In the genomic region with DNA sequence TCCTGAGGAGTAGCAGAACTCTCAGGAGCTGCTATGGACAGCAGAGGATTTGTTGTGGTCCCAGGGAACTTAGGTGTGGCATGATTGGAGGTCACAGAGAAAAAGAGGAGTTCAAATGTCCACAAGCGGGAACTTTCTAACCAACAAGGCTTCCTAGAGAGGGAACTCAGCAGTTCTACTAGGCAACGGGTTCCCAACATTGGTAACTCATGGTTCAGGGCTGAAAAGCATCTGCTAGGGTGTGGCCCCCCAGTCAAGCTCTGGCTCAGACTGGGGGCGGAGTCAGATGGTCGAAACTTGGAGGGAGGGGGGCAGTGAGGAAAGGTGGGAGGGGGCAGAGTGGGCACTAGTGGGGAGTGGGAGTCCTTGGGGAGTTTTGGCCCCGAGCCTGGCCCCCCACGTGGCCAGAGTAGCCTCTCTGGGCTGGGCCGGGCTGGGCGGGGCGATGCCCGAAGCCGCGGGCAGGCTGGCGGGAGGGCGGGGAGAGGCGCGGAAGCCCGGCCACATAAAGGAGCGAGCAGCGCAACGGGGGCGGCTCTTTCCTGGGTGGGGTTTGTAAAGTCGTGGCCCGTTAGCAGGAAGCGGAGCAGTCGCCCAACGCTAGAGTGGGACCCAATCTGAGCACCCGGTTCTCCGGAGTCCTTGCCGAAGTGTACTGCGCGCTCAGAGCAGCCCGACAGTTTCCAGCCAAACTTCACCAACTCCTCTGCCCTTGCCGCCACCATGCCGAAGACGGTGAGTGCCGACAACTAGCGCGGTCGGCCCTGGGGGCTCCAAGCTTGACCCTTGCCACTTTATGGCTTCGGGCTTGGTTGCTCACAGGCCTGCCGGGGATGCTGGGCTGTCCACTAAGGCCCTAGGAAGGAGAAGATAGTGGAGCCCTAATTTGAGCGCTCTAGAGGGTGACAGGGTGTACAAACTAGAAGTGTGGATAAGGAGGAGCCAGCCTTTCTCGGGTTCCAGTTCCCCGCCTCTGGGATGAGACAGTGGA, we compare ENCODE assay signal across 8 mouse cellular contexts. TPM values are rescaled to one million over a fixed set of nuclear protein-coding genes. Genes with fewer than 3 reads are reported as not detected.
DNase-seq lines count a peak whose midpoint lies in the region; ATAC-seq and TF ChIP-seq lines count a peak whose summit lies in the region.

A gene (plus strand): TSS at position 534 of the 991 bp plus-strand sequence.

- H3K4me3 ChIP-seq in forebrain, embryonic 13.5 days = peak within 1 kb of the TSS; percentile 48
- H3K4me3 ChIP-seq in heart, postnatal 0 days (ENCODE audit: low read depth, low read length) = peak within 1 kb of the TSS; percentile 75
- H3K4me3 ChIP-seq in neural tube, embryonic 13.5 days = peak within 1 kb of the TSS; percentile 45

- no peak for TF ChIP-seq CTCF in heart, postnatal 0 days (IDR thresholded peaks at IDR 0.05; ENCODE audit: low read depth)

- DNase-seq in ES-CJ7 (ENCODE audit: low read depth, low spot score) = peak; percentile 56
- DNase-seq in c-Kit-negative CD71-positive TER-119-positive erythroid progenitor cells, embryonic 14.5 days (ENCODE audit: low read depth, low spot score) = peak; percentile 50
- peak; percentile 69 for DNase-seq in heart, postnatal 0 days (ENCODE audit: low spot score)
- peak; percentile 74 to 81 for DNase-seq in kidney, postnatal 36 days
- DNase-seq in lung, adult 18-20 months = peak; percentile 87 to 89
- DNase-seq in testis, postnatal 10 days (ENCODE audit: low spot score) = peak; percentile 63

- no peaks in the 10 kb centered on the region for H3K4me1 ChIP-seq in forebrain, embryonic 13.5 days
- H3K4me1 ChIP-seq in heart, postnatal 0 days (ENCODE audit: control insufficient read depth, insufficient read depth) = peaks cover 10% of the 10 kb centered on the region; the same call in 1 of the 2 replicates
- no peaks in the 10 kb centered on the region for H3K4me1 ChIP-seq in neural tube, embryonic 13.5 days (replicated peaks)

- H3K27me3 ChIP-seq in forebrain, embryonic 13.5 days = no peaks in the 10 kb centered on the region
- H3K27me3 ChIP-seq in heart, postnatal 0 days (ENCODE audit: control insufficient read depth, insufficient read depth, low read length) = no peaks in the 10 kb centered on the region
- H3K27me3 ChIP-seq in neural tube, embryonic 13.5 days = no peaks in the 10 kb centered on the region; the same call in 1 of the 2 replicates

- H3K27ac ChIP-seq in forebrain, embryonic 13.5 days = no peak within 1 kb of the TSS
- H3K27ac ChIP-seq in heart, postnatal 0 days (ENCODE audit: low read depth) = peak within 1 kb of the TSS; percentile 90
- H3K27ac ChIP-seq in neural tube, embryonic 13.5 days (replicated peaks) = peak within 1 kb of the TSS; percentile 54

- H3K9me3 ChIP-seq in forebrain, embryonic 13.5 days (replicated peaks) = no peaks in the 10 kb centered on the region
- no peaks in the 10 kb centered on the region for H3K9me3 ChIP-seq in heart, postnatal 0 days (replicated peaks; ENCODE audit: control insufficient read depth, low read length)
- H3K9me3 ChIP-seq in neural tube, embryonic 13.5 days = no peaks in the 10 kb centered on the region

- 20% methylated on average over 40 of the region's 44 CpGs for WGBS in forebrain, embryonic 13.5 days
- WGBS in heart, postnatal 0 days = 25% methylated on average over 43 of the region's 44 CpGs
- WGBS in neural tube, embryonic 13.5 days = 20% methylated on average over 41 of the region's 44 CpGs

- peak; percentile 88 for ATAC-seq in forebrain, embryonic 13.5 days
- ATAC-seq in heart, postnatal 0 days (ENCODE audit: insufficient read depth, low read depth) = peak; percentile 90
- ATAC-seq in neural tube, embryonic 13.5 days (ENCODE audit: low read depth) = peak; percentile 74

- TF ChIP-seq EP300 in heart, postnatal 0 days (IDR thresholded peaks at IDR 0.05; ENCODE audit: low read depth) = no peak

- H3K9ac ChIP-seq in forebrain, embryonic 13.5 days = peak within 1 kb of the TSS; percentile 63
- peak within 1 kb of the TSS; percentile 81 for H3K9ac ChIP-seq in heart, postnatal 0 days (replicated peaks; ENCODE audit: low read depth, low read length)
- peak within 1 kb of the TSS; percentile 60 for H3K9ac ChIP-seq in neural tube, embryonic 13.5 days

- no peaks in the 10 kb centered on the region for H3K36me3 ChIP-seq in forebrain, embryonic 13.5 days (ENCODE audit: poor library complexity, severe bottlenecking)
- H3K36me3 ChIP-seq in heart, postnatal 0 days (replicated peaks; ENCODE audit: control insufficient read depth, insufficient read depth, low read length) = no peaks in the 10 kb centered on the region
- H3K36me3 ChIP-seq in neural tube, embryonic 13.5 days = no peaks in the 10 kb centered on the region

- H3K4me2 ChIP-seq in forebrain, embryonic 13.5 days = peak within 1 kb of the TSS; percentile 66
- peak within 1 kb of the TSS; percentile 54 for H3K4me2 ChIP-seq in heart, postnatal 0 days (ENCODE audit: low read depth, low read length)
- peak within 1 kb of the TSS; percentile 62 for H3K4me2 ChIP-seq in neural tube, embryonic 13.5 days

RNA-seq across cellular contexts. Expression of the gene that starts here (rescaled TPM):
- polyA plus RNA-seq in forebrain, embryonic 13.5 days (2015; fragmentation: Nextera tagmentation; extraction: Ambion mirVana) = 50.7 and 54.1 TPM in 2 replicates
- total RNA-seq in heart, postnatal 0 days (2014; rRNA removed; ENCODE audit: low replicate concordance) = 102 and 128 TPM in 2 replicates
- polyA plus RNA-seq in heart, postnatal 0 days (2015; fragmentation: Nextera tagmentation; extraction: Ambion mirVana) = 107 and 116 TPM in 2 replicates
- polyA plus RNA-seq in neural tube, embryonic 13.5 days (2015; fragmentation: Nextera tagmentation; extraction: Ambion mirVana) = 62.0 and 62.4 TPM in 2 replicates
